Mouse (Mus musculus): Measurements from ENCODE around the gene Vkorc1l1. TPM values are rescaled to one million over a fixed set of nuclear protein-coding genes. Genes with fewer than 3 reads are reported as not detected.
"Not testable (repeated sequence)": the region's sequence is repeated elsewhere in the genome, so short reads cannot be mapped to it uniquely, and the experiment has no call there.

The Vkorc1l1 gene
- polyA plus RNA-seq, 1 experiment from 2014 or later, result 23.2 TPM

DNA sequence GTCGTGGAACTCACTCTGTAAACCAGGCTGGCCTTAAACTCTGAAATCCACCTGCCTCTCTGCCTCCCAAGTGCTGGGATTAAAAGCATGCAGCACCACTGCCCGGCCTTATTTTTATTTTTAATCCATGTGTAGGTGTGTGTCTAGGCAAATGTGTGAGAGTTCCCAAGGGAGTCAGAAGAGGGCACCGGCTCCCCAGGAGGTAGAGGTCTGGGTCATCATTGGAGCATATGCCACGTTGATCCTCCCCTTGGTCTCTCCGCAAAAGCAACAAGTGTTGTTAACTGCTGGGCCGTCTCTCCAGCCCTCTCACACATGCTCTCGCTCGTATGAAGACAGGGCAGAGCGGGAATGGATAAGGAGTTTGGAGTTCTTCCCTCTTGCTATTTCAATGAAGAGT is 23.0 kb upstream of the Vkorc1l1 start:
- Histone ChIP-seq H3K4me2 (no peak overlapping the region), H3K4me1 (replicated peaks) (no peaks in the 10 kb centered on the region), H3K27ac (ENCODE audit: poor library complexity, severe bottlenecking) (no peak overlapping the region), H3K36me3 (no peaks in the 10 kb centered on the region), H3K9ac (no peak overlapping the region), H3K9me3 (replicated peaks) (0 out of 2 replicates have a peak, but pooled peaks cover 6% of the 10 kb centered on the region), H3K4me3 (no peak overlapping the region), H3K27me3 (replicated peaks) (no peaks in the 10 kb centered on the region)
- 71% methylated on average over 9 of the region's 9 CpGs for WGBS
- ATAC-seq (ENCODE audit: insufficient number of reproducible peaks, low FRiP score), result no peak

DNA sequence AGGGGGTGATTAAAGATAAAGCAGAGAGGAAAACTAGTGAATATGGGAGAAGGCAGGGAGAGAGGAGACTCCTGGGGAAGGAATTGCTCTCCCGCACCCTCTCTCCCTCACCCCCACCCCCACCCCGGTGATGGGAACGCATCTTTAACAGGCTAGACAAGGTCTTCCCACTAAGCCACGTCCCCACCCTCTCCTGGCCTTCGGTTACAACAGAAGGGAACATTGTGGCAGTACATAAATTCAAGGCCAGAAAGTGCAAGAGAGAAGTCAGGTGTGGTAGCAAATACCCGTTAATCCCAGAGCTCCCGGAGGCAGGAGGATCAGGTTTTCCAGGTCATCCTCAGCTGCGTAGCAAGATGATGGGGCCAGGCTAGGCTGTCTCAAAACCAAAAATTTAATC is 22.4 kb upstream of the Vkorc1l1 start:
- no peak overlapping the region for H3K4me3 ChIP-seq
- H3K27me3 ChIP-seq (replicated peaks), result no peaks in the 10 kb centered on the region
- H3K4me1 ChIP-seq (replicated peaks), result no peaks in the 10 kb centered on the region
- ATAC-seq (ENCODE audit: insufficient number of reproducible peaks, low FRiP score), result no peak
- no peak overlapping the region for H3K27ac ChIP-seq (ENCODE audit: poor library complexity, severe bottlenecking)
- H3K9me3 ChIP-seq (replicated peaks), result 0 out of 2 replicates have a peak, but pooled peaks cover 6% of the 10 kb centered on the region
- H3K36me3 ChIP-seq, result no peaks in the 10 kb centered on the region
- no peak overlapping the region for H3K4me2 ChIP-seq
- H3K9ac ChIP-seq, result no peak overlapping the region
- 61% methylated on average over 8 of the region's 8 CpGs for WGBS

GRCm38 (mm10) chr5:129921972-129922371 is 19.8 kb upstream of the Vkorc1l1 start:
- H3K9me3 ChIP-seq (replicated peaks), result 0 out of 2 replicates have a peak, but pooled peaks cover 6% of the 10 kb centered on the region
- H3K27me3 ChIP-seq (replicated peaks), result no peaks in the 10 kb centered on the region
- H3K4me3 ChIP-seq, result no peak overlapping the region
- WGBS, result 92% methylated on average over 4 of the region's 4 CpGs
- H3K4me2 ChIP-seq, result no peak overlapping the region
- no peaks in the 10 kb centered on the region for H3K4me1 ChIP-seq (replicated peaks)
- H3K27ac ChIP-seq (ENCODE audit: poor library complexity, severe bottlenecking), result no peak overlapping the region
- ATAC-seq (ENCODE audit: insufficient number of reproducible peaks, low FRiP score), result no peak
- no peaks in the 10 kb centered on the region for H3K36me3 ChIP-seq
- no peak overlapping the region for H3K9ac ChIP-seq

DNA sequence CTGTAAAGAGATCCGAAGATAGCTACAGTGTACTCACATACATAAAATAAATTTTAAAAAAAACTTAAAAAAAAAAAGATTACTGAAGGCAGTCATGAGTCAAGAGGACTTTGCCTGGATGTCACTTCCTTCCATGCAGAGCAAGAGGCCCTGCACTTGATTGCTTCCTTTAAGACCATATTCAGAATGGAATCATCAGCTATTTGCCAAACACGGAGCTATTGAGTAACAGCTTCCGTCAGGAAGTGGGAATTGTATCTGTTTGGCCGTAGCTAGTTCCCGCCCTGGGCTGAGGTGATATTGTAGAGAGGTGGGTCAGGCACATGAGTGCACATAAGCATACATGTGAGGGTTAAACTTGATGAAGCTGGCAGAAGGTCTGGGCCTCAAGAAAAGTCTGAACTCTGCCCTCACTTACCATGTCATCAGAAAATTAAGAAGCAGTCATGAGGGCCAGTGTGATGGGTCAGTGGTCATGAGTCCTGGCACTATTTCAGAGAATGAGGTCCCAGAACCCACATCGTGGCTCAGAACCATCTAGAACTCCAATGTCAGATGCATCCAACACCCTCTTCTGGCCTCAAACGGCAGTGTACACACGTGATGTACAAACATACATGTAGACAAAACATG is 16.8 kb upstream of the Vkorc1l1 start:
- H3K36me3 ChIP-seq, result no peaks in the 10 kb centered on the region
- H3K4me2 ChIP-seq, result no peak overlapping the region
- ATAC-seq (ENCODE audit: insufficient number of reproducible peaks, low FRiP score), result no peak
- H3K9ac ChIP-seq, result no peak overlapping the region
- no peaks in the 10 kb centered on the region for H3K4me1 ChIP-seq (replicated peaks)
- 0 out of 2 replicates have a peak, but pooled peaks cover 6% of the 10 kb centered on the region for H3K9me3 ChIP-seq (replicated peaks)
- H3K27ac ChIP-seq (ENCODE audit: poor library complexity, severe bottlenecking), result no peak overlapping the region
- no peaks in the 10 kb centered on the region for H3K27me3 ChIP-seq (replicated peaks)
- no peak overlapping the region for H3K4me3 ChIP-seq
- WGBS, result 84% methylated on average over 8 of the region's 8 CpGs

- no peak overlapping the region for H3K9ac ChIP-seq
- no peak overlapping the region for H3K27ac ChIP-seq (ENCODE audit: poor library complexity, severe bottlenecking)
- H3K27me3 ChIP-seq (replicated peaks), result no peaks in the 10 kb centered on the region
- no peaks in the 10 kb centered on the region for H3K36me3 ChIP-seq
- no peak overlapping the region for H3K4me3 ChIP-seq
- 78% methylated on average over 5 of the region's 5 CpGs for WGBS
- 0 out of 2 replicates have a peak, but pooled peaks cover 6% of the 10 kb centered on the region for H3K9me3 ChIP-seq (replicated peaks)
- no peak overlapping the region for H3K4me2 ChIP-seq
- ATAC-seq (ENCODE audit: insufficient number of reproducible peaks, low FRiP score), result no peak
- H3K4me1 ChIP-seq (replicated peaks), result no peaks in the 10 kb centered on the region
Measured at GRCm38 (mm10) chr5:129925933-129926332, 15.8 kb upstream of the Vkorc1l1 start.

GRCm38 (mm10) chr5:129929924-129930855 is 11.6 kb upstream of the Vkorc1l1 start:
- Histone ChIP-seq H3K27ac (ENCODE audit: poor library complexity, severe bottlenecking) (no peak overlapping the region), H3K4me2 (no peak overlapping the region), H3K4me1 (replicated peaks) (no peaks in the 10 kb centered on the region), H3K36me3 (no peaks in the 10 kb centered on the region), H3K27me3 (replicated peaks) (no peaks in the 10 kb centered on the region), H3K9ac (no peak overlapping the region), H3K4me3 (no peak overlapping the region), H3K9me3 (replicated peaks) (no peaks in the 10 kb centered on the region)
- ATAC-seq (ENCODE audit: insufficient number of reproducible peaks, low FRiP score), result no peak
- 48% methylated on average over 9 of the region's 9 CpGs for WGBS

DNA sequence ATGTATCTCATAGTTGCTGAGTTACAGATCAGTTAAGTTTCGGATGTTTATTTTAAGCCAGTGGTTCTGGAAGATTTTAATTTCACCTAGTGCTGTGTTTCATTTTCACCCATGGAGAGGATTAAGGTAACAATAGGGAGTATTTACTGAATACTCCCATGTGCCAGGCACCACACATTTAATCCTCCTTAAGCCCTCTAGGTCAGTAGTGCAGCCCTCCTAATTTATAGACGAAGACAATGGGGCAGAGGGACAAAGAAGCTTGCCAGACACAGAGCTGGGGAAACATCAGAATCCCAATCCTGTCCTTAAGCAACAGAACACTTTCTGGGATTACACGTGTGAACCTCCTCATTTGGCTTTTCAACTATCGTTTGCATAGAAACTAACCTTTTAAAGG is 4.8 kb upstream of the Vkorc1l1 start:
- Histone ChIP-seq H3K9ac (no peak overlapping the region), H3K4me2 (no peak overlapping the region), H3K4me3 (no peak overlapping the region), H3K9me3 (replicated peaks) (no peaks in the 10 kb centered on the region), H3K27ac (ENCODE audit: poor library complexity, severe bottlenecking) (no peak overlapping the region), H3K27me3 (replicated peaks) (no peaks in the 10 kb centered on the region), H3K36me3 (no peaks in the 10 kb centered on the region), H3K4me1 (replicated peaks) (no peaks in the 10 kb centered on the region)
- ATAC-seq (ENCODE audit: insufficient number of reproducible peaks, low FRiP score), result no peak
- 54% methylated on average over 4 of the region's 4 CpGs for WGBS

GRCm38 (mm10) chr5:129940281-129940680 is 1.5 kb upstream of the Vkorc1l1 start:
- no peak overlapping the region for H3K4me2 ChIP-seq
- no peaks in the 10 kb centered on the region for H3K9me3 ChIP-seq (replicated peaks)
- 53% methylated on average over 2 of the region's 2 CpGs for WGBS
- ATAC-seq (ENCODE audit: insufficient number of reproducible peaks, low FRiP score), result no peak
- peaks cover 5% of the 10 kb centered on the region for H3K36me3 ChIP-seq
- H3K27ac ChIP-seq (ENCODE audit: poor library complexity, severe bottlenecking), result no peak overlapping the region
- H3K4me1 ChIP-seq (replicated peaks), result no peaks in the 10 kb centered on the region; the same call in 1 of the 2 replicates
- no peak overlapping the region for H3K9ac ChIP-seq
- no peaks in the 10 kb centered on the region for H3K27me3 ChIP-seq (replicated peaks)
- no peak overlapping the region for H3K4me3 ChIP-seq

DNA sequence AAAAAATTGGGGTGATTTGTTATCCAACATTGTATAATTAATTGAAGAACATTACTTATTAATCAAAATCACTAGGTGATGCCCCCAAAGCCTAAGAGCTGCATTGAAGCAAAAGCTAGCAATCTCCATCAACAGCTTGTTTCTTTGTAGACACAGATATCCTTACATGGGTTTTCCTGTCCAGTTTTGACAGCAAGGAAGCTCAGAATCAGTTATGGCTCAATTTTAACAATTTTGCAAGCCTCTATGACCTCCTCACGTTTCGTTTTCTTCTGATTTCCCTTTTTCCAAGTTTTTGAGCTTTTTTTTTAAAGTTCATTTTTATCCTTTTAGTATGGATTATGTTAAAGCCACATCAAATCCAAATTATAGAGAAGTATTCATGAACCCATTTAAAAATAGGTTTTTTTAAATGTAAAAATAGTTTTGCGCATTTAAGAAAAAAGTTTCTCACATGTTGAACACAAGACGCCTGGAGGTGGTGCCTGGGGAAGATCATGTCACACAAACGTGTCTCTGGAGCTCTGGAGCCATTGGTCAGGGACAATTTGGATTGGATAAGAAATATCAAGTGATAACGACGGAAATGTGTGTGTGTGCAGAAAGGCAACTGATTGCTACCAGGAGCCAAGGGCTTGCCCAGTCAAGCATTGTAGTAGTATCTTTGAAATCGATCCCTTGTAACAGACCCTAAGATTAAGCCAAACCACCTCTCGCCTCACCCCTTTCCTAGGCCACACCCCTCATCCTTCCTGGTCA is 855 bp upstream of the Vkorc1l1 start:
- Histone ChIP-seq H3K4me1 (replicated peaks) (no peaks in the 10 kb centered on the region; the same call in 1 of the 2 replicates), H3K27me3 (replicated peaks) (no peaks in the 10 kb centered on the region), H3K36me3 (peaks cover 9% of the 10 kb centered on the region), H3K4me3 (peak overlapping the region; percentile 94), H3K4me2 (peak overlapping the region; percentile 64), H3K27ac (ENCODE audit: poor library complexity, severe bottlenecking) (peak overlapping the region; percentile 12; the same call in 1 of the 2 replicates), H3K9ac (no peak overlapping the region), H3K9me3 (replicated peaks) (no peaks in the 10 kb centered on the region)
- WGBS, result 5% methylated on average over 9 of the region's 9 CpGs
- ATAC-seq (ENCODE audit: insufficient number of reproducible peaks, low FRiP score), result 0 out of 2 replicates have a peak, but pooled peaks have one; percentile 3

DNA sequence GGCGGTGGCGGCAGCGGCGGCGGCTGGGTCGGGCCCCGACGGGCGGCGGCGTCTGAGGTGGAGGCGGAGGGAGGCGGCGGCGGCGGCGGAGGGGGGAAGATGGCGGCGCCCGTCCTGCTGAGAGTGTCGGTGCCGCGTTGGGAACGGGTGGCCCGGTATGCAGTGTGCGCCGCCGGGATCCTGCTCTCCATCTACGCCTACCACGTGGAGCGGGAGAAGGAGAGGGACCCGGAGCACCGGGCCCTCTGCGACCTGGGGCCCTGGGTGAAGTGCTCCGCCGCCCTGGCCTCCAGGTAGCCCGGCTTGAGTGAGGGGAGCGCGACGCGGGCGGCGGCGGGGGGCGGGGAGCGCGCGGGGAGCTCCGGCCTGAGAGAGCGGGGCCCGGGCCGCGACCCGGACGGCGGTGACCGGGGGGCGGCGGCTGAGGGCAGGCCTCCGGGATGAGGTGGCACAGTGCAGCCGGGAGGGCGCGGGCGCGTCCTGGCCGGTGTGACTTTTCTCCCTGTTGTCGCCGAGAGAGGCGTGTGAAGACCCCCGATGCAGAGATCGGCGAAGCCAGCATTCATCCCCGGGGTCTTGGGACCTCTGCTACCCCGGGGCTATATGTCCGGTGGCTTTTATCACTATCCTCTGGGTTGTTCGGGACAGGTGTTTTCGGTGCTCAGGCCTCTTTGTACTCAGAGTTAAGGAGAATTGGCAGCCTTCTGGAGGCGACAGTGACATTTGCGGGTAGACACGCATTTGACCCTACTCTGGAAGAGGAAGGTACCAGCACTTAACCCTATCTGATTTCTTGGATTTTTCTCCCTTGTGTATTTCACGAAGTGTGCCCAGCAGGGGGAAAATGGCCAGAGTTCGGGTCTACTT is 536 bp downstream of the Vkorc1l1 start:
- H3K4me1 ChIP-seq (replicated peaks); H3K27me3 ChIP-seq (replicated peaks); H3K36me3 ChIP-seq; H3K9me3 ChIP-seq (replicated peaks): not testable (repeated sequence)
- Histone ChIP-seq H3K4me2 (peak overlapping the region; percentile 81), H3K27ac (ENCODE audit: poor library complexity, severe bottlenecking) (peak overlapping the region; percentile 58), H3K9ac (peak overlapping the region; percentile 95), H3K4me3 (peak overlapping the region; percentile 94)
- WGBS, result under 1% methylated on average over 51 of the region's 82 CpGs
- peak; percentile 22 for ATAC-seq (ENCODE audit: insufficient number of reproducible peaks, low FRiP score)
